24 mouse cellular contexts compared by ENCODE assay signal in genomic region chr8:54042601-54043000, GRCm38 (mm10). TPM values are rescaled to one million over a fixed set of nuclear protein-coding genes. Genes with fewer than 3 reads are reported as not detected.
A peak's percentile ranks its signal among the peaks of the same experiment; 100 is the strongest.
DNase-seq lines count a peak whose midpoint lies in the region; ATAC-seq lines count a peak whose summit lies in the region.
"Had no signal": no experiment of that assay in that cellular context is flagged by ENCODE, and none has a peak within 500 bp of the region (broad histone marks: within the 10 kb centered on the region; RNA-seq: fewer than 3 reads in every experiment).

No protein-coding gene starts in this region.

- peaks cover 2% of the 10 kb centered on the region; the same call in 1 of the 2 replicates for H3K4me1 ChIP-seq in limb, embryonic 11.5 days (ENCODE audit: control insufficient read depth, insufficient read depth, low read length)
- peaks cover 15% of the 10 kb centered on the region for H3K4me1 ChIP-seq in limb, embryonic 10.5 days
- peaks cover 3% of the 10 kb centered on the region; the same call in 1 of the 2 replicates for H3K4me1 ChIP-seq in midbrain, embryonic 16.5 days (ENCODE audit: control insufficient read depth, insufficient read depth, low read length)
- H3K4me1 ChIP-seq: forebrain, embryonic 13.5 days; heart, embryonic 12.5 days; hindbrain, embryonic 13.5 days; liver, embryonic 13.5 days had no signal

- 0 out of 2 replicates have a peak, but pooled peaks have one; percentile 26 for ATAC-seq in limb, embryonic 11.5 days (ENCODE audit: insufficient number of reproducible peaks, low FRiP score, low TSS enrichment, low read depth)
- ATAC-seq in midbrain, embryonic 16.5 days = peak; percentile 45; the same call in 1 of the 2 replicates
- ATAC-seq: CD4-positive, CD25-positive, alpha-beta regulatory T cell, adult 4 months; forebrain, embryonic 13.5 days; inflammation-experienced regulatory T-cells, adult 6 months had no signal

- no peaks in the 10 kb centered on the region for H3K27me3 ChIP-seq in limb, embryonic 11.5 days (ENCODE audit: control insufficient read depth, insufficient read depth, low read length)
- H3K27me3 ChIP-seq in limb, embryonic 10.5 days (ENCODE audit: low read depth, poor library complexity, severe bottlenecking) = no peaks in the 10 kb centered on the region
- no peaks in the 10 kb centered on the region for H3K27me3 ChIP-seq in midbrain, embryonic 16.5 days (ENCODE audit: control insufficient read depth, insufficient read depth, low read depth, low read length)
- H3K27me3 ChIP-seq: forebrain, embryonic 13.5 days; heart, embryonic 12.5 days; hindbrain, embryonic 13.5 days; liver, embryonic 13.5 days had no signal

- no peaks in the 10 kb centered on the region for H3K36me3 ChIP-seq in limb, embryonic 11.5 days (ENCODE audit: control insufficient read depth, insufficient read depth, low read length)
- H3K36me3 ChIP-seq in limb, embryonic 10.5 days = no peaks in the 10 kb centered on the region
- no peaks in the 10 kb centered on the region for H3K36me3 ChIP-seq in midbrain, embryonic 16.5 days (ENCODE audit: control insufficient read depth, insufficient read depth, low read length)
- H3K36me3 ChIP-seq: heart, embryonic 12.5 days; hindbrain, embryonic 13.5 days; liver, embryonic 13.5 days had no signal

- H3K9ac ChIP-seq in limb, embryonic 11.5 days (ENCODE audit: low read length) = no peak overlapping the region
- no peak overlapping the region for H3K9ac ChIP-seq in midbrain, embryonic 16.5 days (ENCODE audit: low read depth, low read length)
- H3K9ac ChIP-seq: forebrain, embryonic 13.5 days; heart, embryonic 12.5 days; hindbrain, embryonic 13.5 days; liver, embryonic 13.5 days had no signal

- H3K9me3 ChIP-seq in limb, embryonic 11.5 days (ENCODE audit: control insufficient read depth, low read length) = no peaks in the 10 kb centered on the region
- H3K9me3 ChIP-seq in limb, embryonic 10.5 days (replicated peaks) = no peaks in the 10 kb centered on the region
- H3K9me3 ChIP-seq in midbrain, embryonic 16.5 days (replicated peaks; ENCODE audit: control insufficient read depth, low read length, poor library complexity, severe bottlenecking) = no peaks in the 10 kb centered on the region
- H3K9me3 ChIP-seq: forebrain, embryonic 13.5 days; heart, embryonic 12.5 days; hindbrain, embryonic 13.5 days; liver, embryonic 13.5 days had no signal

- H3K4me3 ChIP-seq in limb, embryonic 11.5 days (ENCODE audit: low read depth, low read length) = no peak overlapping the region
- no peak overlapping the region for H3K4me3 ChIP-seq in limb, embryonic 10.5 days
- H3K4me3 ChIP-seq in midbrain, embryonic 16.5 days (ENCODE audit: low read depth, low read length) = no peak overlapping the region
- H3K4me3 ChIP-seq: forebrain, embryonic 13.5 days; gastrocnemius, adult 2 months; heart, adult 2 months; heart, embryonic 12.5 days; hindbrain, embryonic 13.5 days; liver, embryonic 13.5 days had no signal

- WGBS in limb, embryonic 11.5 days = 10% methylated on average over 1 of the region's 1 CpGs
- 14% methylated on average over 1 of the region's 1 CpGs for WGBS in limb, embryonic 10.5 days
- 29% methylated on average over 1 of the region's 1 CpGs for WGBS in midbrain, embryonic 16.5 days

- H3K4me2 ChIP-seq in limb, embryonic 11.5 days (ENCODE audit: low read depth, severe bottlenecking) = no peak overlapping the region
- H3K4me2 ChIP-seq in midbrain, embryonic 16.5 days (ENCODE audit: low read length) = no peak overlapping the region
- H3K4me2 ChIP-seq: forebrain, embryonic 13.5 days; heart, embryonic 12.5 days; hindbrain, embryonic 13.5 days; liver, embryonic 13.5 days had no signal

- intact Hi-C loops in left cerebral cortex, postnatal 4 days (cut with DNase I) = no loop called here

- H3K27ac ChIP-seq in limb, embryonic 11.5 days (replicated peaks; ENCODE audit: low read depth, low read length) = no peak overlapping the region
- H3K27ac ChIP-seq in limb, embryonic 10.5 days = no peak overlapping the region
- no peak overlapping the region for H3K27ac ChIP-seq in midbrain, embryonic 16.5 days (ENCODE audit: low read length)
- H3K27ac ChIP-seq: forebrain, embryonic 13.5 days; gastrocnemius, adult 2 months; heart, adult 2 months; hindbrain, embryonic 13.5 days; liver, embryonic 13.5 days had no signal

- DNase-seq in limb, embryonic 11.5 days (ENCODE audit: low spot score) = no peak
- no peak for DNase-seq in limb, embryonic 10.5 days (ENCODE audit: low spot score)
- peak; percentile 8 for DNase-seq in brain, adult 2 months (ENCODE audit: low read depth, low spot score)
- peak; percentile 38 for DNase-seq in embryo, embryonic 9.5 days (ENCODE audit: extremely low spot score)
- no peak for DNase-seq in thymus, postnatal 4 days
- no peak for DNase-seq in left cerebral cortex, postnatal 4 days
- DNase-seq: adrenal gland, postnatal 25 days; cerebellum, adult 2 months; cerebellum, postnatal 14 days; gastrocnemius, adult 2 months; heart, adult 2 months; heart, postnatal 4 days; kidney, adult 11 months; kidney, postnatal 14 days; layer of hippocampus, adult 9-11 months; liver, embryonic 13.5 days; lung, adult 18-20 months; lung, postnatal 10 days had no signal

RNA-seq across cellular contexts. Expression of gene Vegfc, which starts 34.8 kb away (rescaled TPM):
- polyA plus RNA-seq in limb, embryonic 11.5 days (2014; fragmentation: Nextera tagmentation; extraction: Ambion mirVana) = 8.5 and 8.8 TPM in 2 replicates
- polyA plus RNA-seq in limb, embryonic 10.5 days (2016; fragmentation: Nextera tagmentation; extraction: Ambion mirVana) = 8.0 and 8.8 TPM in 2 replicates
- polyA plus RNA-seq in midbrain, embryonic 16.5 days (2015; fragmentation: Nextera tagmentation; extraction: Ambion mirVana) = 2.7 and 3.8 TPM in 2 replicates
- 1 to 10 TPM; 5.5 to 7.5 TPM for total RNA-seq in left cerebral cortex, postnatal 4 days (2021)

Comparison
In these comparisons a context has a peak if more than half of its experiments do, and no peak if none do; other contexts are left out.
1. DNase-seq: peak in brain, adult 2 months (single experiment) and embryo, embryonic 9.5 days (single experiment); none in limb, embryonic 11.5 days (single experiment), limb, embryonic 10.5 days (single experiment), thymus, postnatal 4 days (single experiment) and left cerebral cortex, postnatal 4 days (single experiment).